Mouse (Mus musculus) left cerebral cortex, postnatal 36 days (tissue): ENCODE results near the gene Slc6a20a. TPM values are rescaled to one million over a fixed set of nuclear protein-coding genes. Genes with fewer than 3 reads are reported as not detected.
"Not testable (repeated sequence)": the region's sequence is repeated elsewhere in the genome, so short reads cannot be mapped to it uniquely, and the experiment has no call there.

Experiments
- DNase-seq, 2 experiments: peaks; one replicate each; pipeline ENCODE4 v3.0.0; 2021 to 2022; ENCODE audit warnings: low spot score in 2 of 2, mixed read lengths in 1 of 2
- intact Hi-C: fragments of 180-260 bp; cut with DNase I; formaldehyde crosslinking; loops from one replicate; pipeline ENCODE4 v1.15.1; 2025
- total RNA-seq, 2 experiments: library from RNA; stranded (reverse); gene quantifications; 2 replicates each; pipeline ENCODE4 v1.2.3; 2021

Gene Slc6a20a
- total RNA-seq = 10 to 100 TPM; 17.9 to 21.2 TPM

DNA sequence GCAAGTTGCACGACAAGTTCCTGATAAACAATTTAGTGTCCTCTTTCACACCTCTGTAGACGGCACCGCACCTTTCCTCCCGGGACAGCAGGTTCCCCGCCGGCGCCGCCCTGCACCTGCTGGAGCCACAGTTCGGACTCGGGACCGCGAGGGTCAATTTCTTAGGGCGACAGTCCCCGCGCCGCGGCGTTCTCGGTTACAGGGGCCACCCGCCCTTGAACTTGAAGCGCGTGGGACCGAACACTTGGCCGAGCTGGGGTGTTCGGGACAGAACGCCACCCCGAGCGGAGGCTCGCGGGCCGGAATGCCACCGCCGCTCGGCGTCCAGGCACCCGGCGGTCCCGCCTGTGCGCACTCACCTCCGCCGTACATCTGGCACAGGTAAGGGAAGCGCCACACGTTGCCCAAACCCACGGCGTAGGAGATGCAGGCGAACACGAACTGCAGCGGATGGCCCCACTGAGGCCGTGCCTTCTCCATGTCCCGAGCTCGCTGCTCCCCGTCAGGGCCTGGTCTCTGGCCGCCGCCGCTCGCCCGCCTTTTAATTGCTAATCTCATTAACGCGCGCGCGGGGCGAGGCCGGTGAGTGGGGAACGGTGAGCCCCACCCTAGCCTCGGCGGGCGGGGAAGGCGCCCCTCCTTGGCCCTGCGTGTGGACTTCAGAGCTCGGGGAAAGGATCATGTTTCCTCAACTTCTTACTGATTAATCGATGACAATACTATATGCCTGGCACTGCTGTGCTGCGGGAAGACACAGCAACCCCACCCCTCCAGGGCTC lies at the start of gene Slc6a20a, which contains the start of gene Ccr9:
Gene Slc6a20a, minus strand, starts transcription at position 559 of the 779 bp plus-strand sequence.
Gene Ccr9, plus strand, starts transcription at position 113 of the 779 bp plus-strand sequence.
- no peak for DNase-seq
- intact Hi-C loops = no loop called here

DNA sequence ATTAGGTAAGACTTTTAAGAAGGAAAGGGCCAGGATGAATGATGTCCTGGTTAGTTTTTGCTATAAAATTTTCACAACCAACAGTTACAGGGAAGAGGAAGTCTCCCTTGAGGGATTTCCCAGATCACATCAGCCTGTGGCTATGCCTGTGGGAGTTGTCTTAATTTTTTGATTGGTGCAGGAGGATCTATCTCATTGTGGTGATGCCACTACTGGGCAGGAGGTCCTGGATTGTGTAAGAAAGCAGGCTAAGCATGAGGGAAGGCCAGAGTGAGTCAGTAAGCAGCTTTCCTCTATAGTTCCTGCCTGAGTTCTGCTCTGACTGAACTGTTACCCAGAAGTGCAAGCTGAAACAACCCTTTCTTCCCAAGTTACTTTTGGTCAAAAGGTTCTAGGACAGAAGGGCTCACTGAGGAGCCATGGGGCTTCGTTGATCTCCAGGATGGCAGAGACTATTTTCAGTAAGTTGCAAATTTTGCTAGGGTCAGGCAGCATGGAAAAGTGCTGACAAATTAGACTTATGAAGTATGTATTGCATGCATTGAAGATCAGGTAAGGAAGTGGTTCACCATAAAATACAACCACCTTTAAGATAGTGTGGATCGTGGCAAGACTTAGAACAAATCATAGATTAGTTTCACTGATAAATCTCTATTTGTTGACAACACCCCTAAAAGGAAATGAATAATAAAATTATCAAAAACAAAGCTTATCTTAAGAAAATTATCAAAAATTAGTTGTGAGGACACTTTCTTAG lies 44.2 kb upstream of the Slc6a20a start:
- intact Hi-C loops = no loop called here
- DNase-seq = no peak

DNA sequence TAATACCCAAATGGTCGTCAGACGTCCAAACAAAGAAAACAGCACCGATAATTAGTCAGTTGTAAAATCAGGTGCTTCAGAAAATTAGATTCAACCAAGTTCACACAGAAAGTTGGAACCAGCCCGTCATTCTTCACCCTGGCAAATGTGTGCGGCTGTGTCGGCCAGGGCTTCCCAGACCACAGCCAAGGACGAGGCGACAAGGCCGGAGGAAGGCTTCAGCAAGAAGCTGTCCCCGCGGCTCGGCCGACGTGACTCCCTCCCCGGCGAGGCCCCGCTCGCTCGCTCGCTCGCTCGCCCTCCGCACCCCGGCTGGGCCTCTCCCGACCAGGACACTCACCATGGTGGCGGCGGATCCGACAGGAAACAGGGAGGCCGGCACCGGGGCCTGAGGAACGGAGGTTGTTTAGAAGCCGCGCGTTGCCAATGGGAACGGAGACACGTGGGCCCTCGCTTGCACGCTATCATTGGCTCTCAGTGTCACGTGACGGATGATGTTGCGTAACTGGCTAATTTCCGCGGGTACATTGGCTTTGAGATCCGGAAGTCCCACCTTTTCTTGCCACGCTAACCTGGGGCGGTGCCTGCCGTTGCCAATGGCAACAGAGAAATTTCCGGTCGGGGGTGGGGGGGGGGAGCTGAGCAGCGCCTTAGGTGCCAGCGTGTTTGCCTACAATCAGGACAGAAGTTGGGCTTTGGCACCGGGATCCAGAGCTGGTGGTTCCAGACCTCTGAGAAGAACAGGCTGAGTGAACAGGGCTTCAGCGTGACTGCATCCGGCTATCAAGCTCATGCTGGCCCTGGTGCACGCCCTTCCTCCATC lies 38.7 kb upstream of the Slc6a20a start, which contains the start of gene Lztfl1:
Gene Lztfl1, minus strand, starts transcription at position 512 of the 823 bp plus-strand sequence.
- intact Hi-C loops = no loop called here
- DNase-seq = peak; percentile 93 to 96

DNA sequence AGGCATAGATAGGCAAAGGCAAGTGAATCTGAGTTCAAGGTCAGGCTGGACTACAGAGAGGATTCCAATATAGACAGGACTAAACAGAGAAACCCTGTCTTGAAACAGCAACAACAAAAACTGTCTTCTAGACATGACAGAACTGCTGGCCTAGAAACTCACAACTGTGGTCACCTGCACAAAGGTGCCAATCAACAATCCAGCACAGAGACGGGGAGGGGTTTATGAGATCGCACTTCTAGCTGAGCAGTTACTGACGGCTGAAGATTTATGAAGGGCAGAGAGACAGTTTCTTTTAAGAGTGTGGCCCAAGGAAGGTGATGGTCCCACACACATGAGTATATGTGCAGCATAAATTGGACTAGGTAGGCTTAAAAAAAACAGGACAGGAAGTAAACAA lies 37.6 kb upstream of the Slc6a20a start:
- intact Hi-C loops = no loop called here
- no peak for DNase-seq

DNA sequence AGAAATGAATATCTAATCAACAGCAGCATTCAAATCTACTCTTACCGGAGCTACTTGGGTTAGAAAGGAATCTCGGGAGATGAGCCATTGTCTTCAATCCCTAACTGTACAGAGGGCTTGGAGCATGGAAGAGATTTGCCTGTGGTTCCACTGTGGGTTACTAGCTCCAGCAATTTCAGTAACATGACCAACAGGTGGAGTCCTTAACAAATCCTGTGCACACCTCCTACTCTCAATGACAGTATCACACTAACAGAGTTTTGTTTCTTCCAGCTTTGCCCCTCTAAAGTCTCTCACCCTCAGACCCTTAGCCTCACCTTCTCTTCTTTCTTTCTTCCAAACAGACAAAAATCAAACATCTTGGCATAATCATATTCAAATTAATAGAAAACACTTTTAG lies 34.4 kb upstream of the Slc6a20a start:
- intact Hi-C loops = no loop called here
- DNase-seq = no peak

DNA sequence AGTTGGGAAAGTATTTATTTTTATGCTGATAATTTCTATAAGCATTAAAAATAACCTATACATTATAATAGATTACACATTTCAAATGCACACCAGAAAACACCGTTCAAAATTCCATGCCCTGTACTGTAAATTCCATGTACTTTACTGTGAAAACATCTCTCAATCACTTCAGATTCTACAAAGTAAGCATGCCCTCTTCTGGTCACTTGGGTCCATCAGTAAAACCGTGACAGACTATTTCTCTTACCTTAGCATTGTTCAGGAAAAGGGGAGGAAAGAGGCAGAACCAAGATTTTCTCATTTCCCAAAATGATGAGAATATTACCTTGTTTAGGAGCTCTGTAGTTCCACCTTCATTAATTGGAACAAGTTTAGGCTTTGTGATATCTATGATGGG lies 30.5 kb upstream of the Slc6a20a start:
- intact Hi-C loops = no loop called here
- DNase-seq = no peak

DNA sequence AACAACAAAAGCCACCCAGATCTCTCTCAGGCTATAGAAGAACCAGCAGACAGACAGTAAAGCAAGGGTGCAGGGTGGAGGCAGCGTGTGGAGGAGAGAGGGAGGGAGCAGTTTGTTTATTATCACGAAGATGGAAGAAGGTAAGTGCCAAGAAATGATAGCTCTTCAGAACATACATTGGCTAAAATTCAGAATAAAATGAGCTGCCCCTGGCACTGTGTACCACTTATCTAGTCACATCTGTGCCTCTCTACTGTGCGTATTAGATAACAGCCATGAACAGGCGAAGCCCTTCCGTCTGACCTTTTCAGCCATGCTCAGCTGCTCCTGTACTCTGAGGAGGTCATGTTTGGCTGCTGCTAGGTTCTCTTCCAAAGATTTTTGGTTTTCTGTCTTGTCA lies 23.1 kb upstream of the Slc6a20a start:
- intact Hi-C loops = no loop called here
- DNase-seq = no peak

DNA sequence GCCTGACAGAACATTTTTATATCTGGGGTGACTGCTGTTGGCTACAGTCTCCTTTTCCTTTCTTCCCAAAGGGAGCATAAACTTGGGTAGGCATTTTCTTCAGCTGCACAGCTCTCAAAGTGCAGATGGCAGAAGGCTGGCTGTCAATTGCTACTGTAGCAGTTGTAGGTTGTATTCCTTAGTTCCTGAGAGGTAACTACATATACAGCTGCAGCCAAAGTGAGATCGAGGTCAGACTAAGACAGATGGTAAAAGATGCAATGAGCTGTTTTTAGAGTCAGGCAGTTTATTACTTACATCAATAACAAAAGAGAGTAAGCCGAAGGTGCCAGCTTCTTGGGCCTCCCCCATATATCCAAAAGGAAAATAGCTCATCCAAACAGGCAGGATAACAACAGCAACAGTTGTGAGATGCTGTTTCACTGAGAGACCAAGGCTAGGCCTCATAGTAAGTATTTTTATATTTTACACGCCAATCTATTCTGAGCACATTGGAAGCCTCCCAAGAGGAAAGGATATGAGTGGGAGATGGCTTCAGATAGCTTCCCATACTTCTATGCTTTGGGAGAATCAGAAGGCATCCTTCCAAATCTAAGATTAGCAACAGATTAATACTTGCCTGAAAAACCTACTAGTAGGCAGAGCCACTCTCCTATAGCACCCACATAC lies 17.1 kb upstream of the Slc6a20a start:
- peak in 1 of 2 experiments; percentile 12 for DNase-seq
- intact Hi-C loops = no loop called here

DNA sequence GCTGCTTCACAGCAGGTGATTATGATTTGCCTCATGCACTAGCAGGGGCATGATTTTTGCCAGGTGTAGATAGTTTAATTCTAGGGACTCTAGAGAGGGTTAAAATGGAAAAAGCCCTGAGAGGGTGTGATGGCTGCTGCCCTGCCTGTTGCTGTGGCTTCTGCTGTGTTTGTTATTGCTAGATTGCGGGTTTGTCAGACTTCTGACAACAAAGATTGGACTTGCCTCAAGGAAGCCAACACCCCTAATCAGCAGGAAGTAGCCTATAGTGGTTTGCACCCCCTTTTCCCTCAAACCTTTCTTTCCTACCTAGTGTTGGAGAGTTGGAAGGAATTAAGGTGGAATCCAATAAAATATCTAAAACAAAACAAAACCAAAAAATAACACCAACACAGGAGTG lies 9.5 kb upstream of the Slc6a20a start:
- intact Hi-C loops = no loop called here
- DNase-seq = no peak

DNA sequence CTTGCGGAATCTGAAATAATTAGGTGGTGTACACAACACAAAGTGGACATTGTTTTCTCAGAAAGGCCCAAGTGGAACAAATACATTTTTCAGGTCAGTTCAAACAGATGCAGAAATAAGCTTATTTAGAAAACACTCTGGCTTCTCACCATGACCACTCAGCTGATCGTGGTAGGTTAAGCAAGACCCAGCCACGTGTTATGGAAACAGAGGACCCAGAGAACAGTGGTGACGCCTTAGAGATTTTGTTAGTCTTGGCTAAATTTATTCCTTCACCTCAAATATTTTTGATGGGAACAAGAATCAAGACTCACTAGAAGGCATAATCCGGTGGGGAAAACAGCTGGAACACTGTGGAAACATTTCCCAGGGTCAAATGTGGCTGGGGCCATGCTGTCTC lies 7.5 kb upstream of the Slc6a20a start:
- no peak for DNase-seq
- intact Hi-C loops = no loop called here

DNA sequence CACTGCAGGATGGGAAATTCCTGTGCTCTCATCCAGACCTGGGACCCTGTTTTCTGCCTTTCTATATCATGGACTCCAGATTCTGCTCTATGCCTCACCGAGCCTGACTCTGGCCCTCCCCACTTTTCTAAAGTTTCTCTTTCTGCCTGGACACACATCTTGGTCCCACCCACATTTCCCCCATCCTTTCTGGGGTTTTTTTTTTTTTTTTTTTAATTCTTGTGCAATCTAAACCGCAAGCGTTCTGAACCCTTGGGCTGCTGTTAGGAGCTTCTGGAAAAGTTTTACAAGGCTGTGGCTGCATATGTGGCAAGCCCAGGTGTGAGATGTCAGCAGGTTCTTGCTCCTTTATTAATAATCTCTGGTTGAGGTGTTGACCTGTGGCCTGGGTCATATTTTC lies 5.0 kb upstream of the Slc6a20a start:
- DNase-seq = no peak
- intact Hi-C loops = no loop called here

DNA sequence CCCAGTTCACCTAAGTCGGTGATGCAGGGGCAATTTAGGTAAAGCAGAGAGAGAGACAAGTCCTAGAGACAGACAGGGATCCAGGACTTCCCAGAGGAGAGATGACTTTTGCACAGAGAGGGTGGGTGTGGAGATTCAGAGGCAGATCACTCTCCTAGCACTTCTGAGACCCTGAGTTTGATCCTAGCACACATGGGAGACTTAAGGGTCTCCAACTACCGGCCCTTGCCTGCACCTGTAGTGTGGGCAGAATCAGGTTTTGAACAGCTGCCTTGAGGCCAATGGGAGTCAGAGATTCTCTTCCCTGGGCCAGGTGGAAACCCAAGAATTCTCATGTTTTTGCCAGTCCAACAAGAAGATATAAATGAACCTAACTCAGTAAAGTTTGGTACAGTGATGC lies 513 bp upstream of the Slc6a20a start:
- intact Hi-C loops = no loop called here
- DNase-seq = no peak

DNA sequence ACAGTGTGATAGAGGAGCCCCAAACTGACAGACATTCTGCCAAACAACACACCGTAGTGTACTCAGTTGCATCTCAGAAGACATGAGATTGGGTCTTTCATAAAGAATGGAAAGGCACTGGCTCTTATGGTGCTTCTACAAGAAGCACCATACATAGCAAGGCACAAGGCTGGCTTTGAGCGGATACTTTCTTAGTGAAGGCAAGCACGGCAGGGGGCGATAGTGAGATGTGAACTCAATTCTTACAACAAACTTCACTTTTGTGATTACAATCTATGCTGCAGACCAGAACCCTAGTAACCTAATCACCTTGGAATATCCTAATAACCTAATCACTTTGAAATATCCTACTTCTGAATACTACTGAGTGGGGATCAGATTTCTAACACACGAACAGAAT lies 13.0 kb downstream of the Slc6a20a start:
- no peak for DNase-seq
- intact Hi-C loops = no loop called here

DNA sequence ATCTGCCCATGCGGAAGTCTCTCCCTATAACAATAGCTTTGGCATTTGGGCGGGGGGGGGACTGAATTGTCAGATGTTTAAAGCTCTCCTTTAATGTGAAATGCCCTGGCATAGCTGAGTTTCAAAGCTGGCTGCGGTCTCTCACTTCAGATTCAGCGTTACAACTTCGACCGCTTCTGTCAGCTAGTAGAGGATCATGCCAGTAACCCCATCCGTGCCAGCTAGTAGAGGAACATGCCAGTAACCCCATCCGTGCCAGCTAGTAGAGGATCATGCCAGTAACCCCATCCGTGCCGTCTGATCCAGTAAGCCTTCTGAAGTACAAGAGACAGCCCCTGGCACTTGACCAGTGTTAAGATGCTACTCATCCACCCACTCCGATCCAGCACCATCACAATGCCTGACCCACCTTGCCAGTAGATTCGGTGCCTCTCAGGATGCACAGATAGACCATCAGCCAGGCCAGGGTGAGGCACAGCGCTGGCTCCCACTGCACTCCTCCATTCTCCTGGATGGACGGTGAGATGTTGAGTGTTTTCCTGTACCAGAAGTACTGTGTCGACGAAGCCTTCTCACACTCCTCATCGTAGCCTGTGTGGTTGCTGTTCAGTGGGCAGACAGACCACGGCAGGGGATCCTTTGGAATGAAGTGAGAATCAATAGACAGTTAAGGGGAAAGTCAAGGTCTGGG lies 18.6 kb downstream of the Slc6a20a start:
- intact Hi-C loops = not testable (repeated sequence)

DNA sequence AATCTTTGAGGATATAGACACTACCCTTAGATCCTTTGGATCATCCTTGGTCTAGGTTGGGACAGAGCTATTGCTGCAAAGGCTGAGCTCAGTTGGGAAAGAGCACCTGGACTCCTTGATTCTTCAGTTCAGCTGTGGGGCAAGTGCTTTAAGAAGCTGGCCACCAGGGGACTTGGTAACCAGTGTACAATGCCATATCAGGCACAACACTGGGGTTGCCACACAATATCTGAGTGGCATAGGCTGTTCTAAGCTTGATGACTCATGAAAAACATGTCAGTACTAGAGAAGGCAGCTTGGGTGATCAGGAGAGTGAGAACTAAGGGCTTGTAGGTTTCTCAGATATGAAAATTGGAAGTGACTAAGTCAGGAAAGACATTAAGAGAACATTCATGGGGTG lies 19.7 kb downstream of the Slc6a20a start:
- intact Hi-C loops = no loop called here

More for the DNA sequence above, 18.6 kb downstream of the Slc6a20a start:
- DNase-seq = not testable (repeated sequence)

DNA sequence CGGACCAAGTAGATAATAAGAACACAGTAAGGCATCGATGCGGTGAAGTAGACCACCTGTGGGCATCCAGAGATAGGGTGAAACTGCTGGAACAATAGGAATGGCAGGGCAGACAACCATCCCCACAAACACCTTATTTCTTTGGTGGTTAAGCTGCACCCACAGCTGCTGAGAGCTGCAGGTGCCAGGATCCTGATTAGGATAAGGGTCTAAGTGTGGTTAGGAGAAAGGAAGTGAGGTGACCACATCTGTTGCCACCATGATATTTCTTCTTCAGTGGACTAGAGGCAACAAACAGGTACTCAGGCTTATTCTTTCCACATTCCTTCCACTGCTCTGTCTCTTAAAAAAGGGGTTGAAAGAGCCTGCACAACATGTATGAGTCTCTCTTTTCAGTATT lies 21.2 kb downstream of the Slc6a20a start:
- intact Hi-C loops = no loop called here
- no peak for DNase-seq

More for the DNA sequence above, 19.7 kb downstream of the Slc6a20a start:
- DNase-seq = no peak

DNA sequence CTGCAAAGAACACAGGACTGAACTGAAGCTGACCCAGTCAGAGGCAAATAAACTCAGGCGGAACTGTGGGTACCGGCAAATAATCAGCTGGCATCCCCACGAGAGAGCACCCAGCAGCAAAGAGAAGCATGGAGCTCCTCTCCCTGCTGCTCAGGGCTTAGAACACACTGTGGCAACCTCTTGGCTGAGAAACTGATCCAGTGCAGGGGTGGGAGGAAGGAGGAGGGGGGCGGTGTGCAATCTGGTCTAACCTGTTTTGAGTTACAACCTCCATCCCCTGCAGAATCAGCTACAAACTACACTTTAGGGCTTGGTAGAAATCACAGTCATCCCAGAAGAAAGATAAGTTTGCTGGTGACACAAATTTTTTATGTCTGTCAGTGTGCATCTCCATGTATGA lies 27.3 kb downstream of the Slc6a20a start:
- DNase-seq = no peak
- intact Hi-C loops = no loop called here

DNA sequence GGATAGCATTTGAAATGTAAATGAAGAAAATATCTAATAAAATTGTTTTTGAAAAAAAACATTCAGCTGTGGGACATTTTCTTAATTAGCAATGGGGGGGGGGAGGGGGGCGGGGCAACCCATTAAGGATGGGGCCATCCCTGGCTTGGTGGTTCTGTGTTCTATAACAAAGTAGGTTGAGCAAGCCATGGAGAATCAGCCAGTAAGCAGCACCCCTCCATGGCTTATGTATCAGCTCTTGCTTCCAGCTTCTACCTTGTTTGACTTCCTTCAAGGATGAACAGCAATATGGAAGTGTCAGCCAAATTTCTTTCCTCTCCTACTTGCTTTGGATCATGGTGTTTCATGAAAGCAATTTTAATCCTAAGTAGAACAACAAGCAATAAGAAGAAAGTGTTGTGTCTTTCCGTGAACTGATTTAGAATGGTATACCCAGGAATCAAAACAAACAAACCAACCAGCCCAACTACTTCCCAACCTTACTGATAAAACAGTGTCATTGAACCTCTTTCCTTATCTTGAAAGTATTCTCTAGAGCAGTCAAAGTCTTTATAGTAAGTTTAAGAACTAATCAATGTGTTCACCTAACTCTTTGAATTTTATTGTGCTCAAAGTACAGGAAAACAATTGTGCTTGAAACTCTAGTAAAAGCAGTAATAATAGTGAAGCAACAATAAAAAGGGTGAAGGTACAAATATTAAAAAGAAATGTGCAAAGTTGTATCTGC lies 28.7 kb downstream of the Slc6a20a start:
- intact Hi-C loops = no loop called here
- DNase-seq = no peak
